Mouse (Mus musculus) cortical plate, adult 2 months (tissue): Measurements from ENCODE around the gene Fam171a2.

Experiments
- CTCF ChIP-seq: fragments of 200-500 bp; IDR thresholded peaks from 2 replicates; pipeline ENCODE4 v1.5.1; 2011; ENCODE audit warnings: mild to moderate bottlenecking, control low read depth, low read length; ENCODE audit not compliant: insufficient read depth; ENCODE audit errors: extremely low read depth
- POLR2A ChIP-seq: fragments of 200-500 bp; IDR thresholded peaks from 2 replicates; pipeline ENCODE4 v1.6.1; 2011; ENCODE audit warnings: mild to moderate bottlenecking, low read length, control low read depth; ENCODE audit not compliant: insufficient read depth; ENCODE audit errors: extremely low read depth

- TF ChIP-seq CTCF, result no peak
- 0 out of 2 replicates have a peak, but pooled peaks have one; percentile 12 for TF ChIP-seq POLR2A
These were observed 46.9 kb downstream of the Fam171a2 start for GRCm38 (mm10) chr11:102400513-102401084.
